Comparison of ENCODE assay signal across 29 mouse cellular contexts in the genomic region with DNA sequence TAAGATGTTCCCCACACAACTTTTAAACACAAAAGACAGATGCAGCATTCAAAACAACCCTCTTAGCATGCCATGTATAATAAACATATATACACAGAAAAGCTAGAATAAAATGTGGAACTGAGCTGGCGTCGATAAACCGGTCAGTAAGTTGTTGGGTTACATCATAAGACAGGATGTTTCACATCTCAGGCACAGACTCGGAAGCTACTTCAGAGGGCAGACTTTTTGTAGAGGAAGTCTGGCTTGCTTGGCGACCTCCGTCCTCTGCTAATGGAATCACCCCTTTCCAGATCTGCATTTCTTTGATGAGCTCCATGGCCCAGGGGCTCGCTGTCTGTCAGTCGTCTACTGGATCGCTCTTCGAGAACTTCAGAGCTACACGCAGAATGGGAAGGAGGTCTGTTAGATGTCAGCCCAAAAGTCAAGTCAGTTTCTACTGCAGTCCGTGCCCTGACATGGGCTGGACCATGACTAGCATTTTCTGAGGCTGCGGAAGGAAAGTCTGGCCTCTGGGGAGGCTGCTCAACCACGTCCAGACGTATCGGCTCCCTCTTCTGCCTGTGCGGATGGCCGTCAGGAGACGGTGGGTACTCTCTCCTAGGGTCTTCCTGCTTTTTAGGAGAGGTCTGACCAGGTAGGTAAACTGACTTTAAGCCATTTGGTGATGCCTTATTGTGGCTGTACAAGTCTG. TPM values are rescaled to one million over a fixed set of nuclear protein-coding genes. Genes with fewer than 3 reads are reported as not detected.
DNase-seq lines count a peak whose midpoint lies in the region; ATAC-seq and TF ChIP-seq lines count a peak whose summit lies in the region.
"Had no signal": no experiment of that assay in that cellular context is flagged by ENCODE, and none has a peak within 500 bp of the region (broad histone marks: within the 10 kb centered on the region; RNA-seq: fewer than 3 reads in every experiment).

No protein-coding gene starts in this region.

- peaks cover 23% of the 10 kb centered on the region for H3K36me3 ChIP-seq in liver, postnatal 0 days (replicated peaks; ENCODE audit: insufficient read depth, low read length)
- H3K36me3 ChIP-seq in liver, embryonic 11.5 days (ENCODE audit: control insufficient read depth, insufficient read depth, low read length): peaks cover 16% of the 10 kb centered on the region; the same call in 1 of the 2 replicates

- no peak for ATAC-seq in liver, postnatal 0 days
- ATAC-seq in liver, embryonic 11.5 days (replicated peaks; ENCODE audit: low FRiP score): no peak
- ATAC-seq in granulocyte monocyte progenitor cell, adult 5-6 weeks (replicated peaks; ENCODE audit: poor library complexity, severe bottlenecking): peak; percentile 92
- ATAC-seq: CD4-positive, CD25-positive, alpha-beta regulatory T cell, adult 4 months; forebrain, embryonic 16.5 days had no signal

- TF ChIP-seq CTCF in liver, postnatal 0 days (IDR thresholded peaks at IDR 0.05; ENCODE audit: low read depth): no peak
- TF ChIP-seq CTCF in bone marrow, adult 2 months (IDR thresholded peaks at IDR 0.05; ENCODE audit: control insufficient read depth, insufficient read depth, low read length): no peak

- peak overlapping the region; percentile 55 for H3K27ac ChIP-seq in liver, postnatal 0 days (ENCODE audit: low read depth)
- H3K27ac ChIP-seq in liver, embryonic 11.5 days (ENCODE audit: low read depth, low read length): no peak overlapping the region
- peak overlapping the region; percentile 42 for H3K27ac ChIP-seq in bone marrow, adult 2 months (ENCODE audit: control insufficient read depth, insufficient read depth, low read depth, low read length, poor library complexity)
- H3K27ac ChIP-seq: embryonic facial prominence, embryonic 15.5 days; forebrain, embryonic 12.5 days; heart, embryonic 13.5 days; hindbrain, embryonic 15.5 days had no signal

- TF ChIP-seq EP300 in liver, postnatal 0 days (IDR thresholded peaks at IDR 0.05; ENCODE audit: low read depth): no peak

- 78% methylated on average over 19 of the region's 19 CpGs for WGBS in liver, postnatal 0 days (ENCODE audit: insufficient replicate concordance)
- 84% methylated on average over 19 of the region's 19 CpGs for WGBS in liver, embryonic 11.5 days
- 58% methylated on average over 19 of the region's 19 CpGs for WGBS in bone marrow, adult 2 months

- peaks cover 4% of the 10 kb centered on the region; the same call in 1 of the 2 replicates for H3K4me1 ChIP-seq in liver, postnatal 0 days (ENCODE audit: insufficient read depth)
- no peaks in the 10 kb centered on the region for H3K4me1 ChIP-seq in liver, embryonic 11.5 days (replicated peaks; ENCODE audit: control insufficient read depth, insufficient read depth, low read length)
- H3K4me1 ChIP-seq in bone marrow, adult 2 months (ENCODE audit: control insufficient read depth, insufficient read depth, low read length): no peaks in the 10 kb centered on the region
- H3K4me1 ChIP-seq: embryonic facial prominence, embryonic 15.5 days; forebrain, embryonic 12.5 days; hindbrain, embryonic 15.5 days had no signal

- H3K9me3 ChIP-seq in liver, postnatal 0 days (ENCODE audit: low read length): no peaks in the 10 kb centered on the region
- no peaks in the 10 kb centered on the region for H3K9me3 ChIP-seq in liver, embryonic 11.5 days (ENCODE audit: control insufficient read depth, low read length)
- H3K9me3 ChIP-seq: embryonic facial prominence, embryonic 15.5 days; forebrain, embryonic 12.5 days; G1E; heart, embryonic 13.5 days; hindbrain, embryonic 15.5 days had no signal

- H3K4me2 ChIP-seq in liver, postnatal 0 days (ENCODE audit: low read depth, low read length): peak overlapping the region; percentile 35
- no peak overlapping the region for H3K4me2 ChIP-seq in liver, embryonic 11.5 days
- H3K4me2 ChIP-seq: embryonic facial prominence, embryonic 15.5 days; forebrain, embryonic 12.5 days; heart, embryonic 13.5 days; hindbrain, embryonic 15.5 days had no signal

- H3K27me3 ChIP-seq in liver, postnatal 0 days (ENCODE audit: insufficient read depth, low read length): no peaks in the 10 kb centered on the region
- H3K27me3 ChIP-seq in liver, embryonic 11.5 days (replicated peaks; ENCODE audit: control insufficient read depth, insufficient read depth, low read length): no peaks in the 10 kb centered on the region
- H3K27me3 ChIP-seq: embryonic facial prominence, embryonic 15.5 days; forebrain, embryonic 12.5 days; heart, embryonic 13.5 days; hindbrain, embryonic 15.5 days had no signal

- no peak overlapping the region for H3K4me3 ChIP-seq in liver, postnatal 0 days (ENCODE audit: low read depth, low read length)
- H3K4me3 ChIP-seq in liver, embryonic 11.5 days (ENCODE audit: low read depth, low read length): no peak overlapping the region
- H3K4me3 ChIP-seq in bone marrow, adult 2 months (replicated peaks; ENCODE audit: control insufficient read depth, low read depth, low read length): peak overlapping the region; percentile 0
- H3K4me3 ChIP-seq: embryonic facial prominence, embryonic 15.5 days; forebrain, embryonic 12.5 days; heart, embryonic 13.5 days; hindbrain, embryonic 15.5 days had no signal

- no peak overlapping the region for H3K9ac ChIP-seq in liver, postnatal 0 days (replicated peaks)
- H3K9ac ChIP-seq in liver, embryonic 11.5 days (ENCODE audit: low read depth, low read length): no peak overlapping the region
- H3K9ac ChIP-seq: embryonic facial prominence, embryonic 15.5 days; forebrain, embryonic 12.5 days; heart, embryonic 13.5 days; hindbrain, embryonic 15.5 days had no signal

- TF ChIP-seq POLR2A in bone marrow, adult 2 months (IDR thresholded peaks at IDR 0.05; ENCODE audit: borderline replicate concordance, control insufficient read depth, low read depth, low read length): no peak

- DNase-seq in liver, postnatal 0 days: no peak
- no peak for DNase-seq in liver, embryonic 11.5 days (ENCODE audit: low spot score)
- DNase-seq in kidney, adult 18-20 months: no peak
- no peak for DNase-seq in urinary bladder, postnatal 4 days (ENCODE audit: low spot score in 2 of 2)
- DNase-seq: adrenal gland, adult 8-10 months; adrenal gland, postnatal 36 days; B cell, adult 2 months; cerebellum, adult 11 months; cerebellum, adult 8-10 months; embryo, embryonic 11 days; gastrocnemius, postnatal 10 days; heart, postnatal 36 days had no signal

RNA-seq across cellular contexts. Expression of a gene that starts 26.6 kb away (rescaled TPM):
- 5.2 and 5.4 TPM in 2 replicates for polyA plus RNA-seq in liver, postnatal 0 days (2015; fragmentation: Nextera tagmentation; extraction: Ambion mirVana)
- 17.5 and 19.1 TPM in 2 replicates for polyA plus RNA-seq in liver, embryonic 11.5 days (2014; fragmentation: Nextera tagmentation; extraction: Ambion mirVana)
- polyA plus RNA-seq in bone marrow, adult 2 months (2011; ENCODE audit: insufficient read depth, insufficient read length, low replicate concordance, missing spikeins): 6.1 and 7.3 TPM in 2 replicates
- 6.6 and 9.7 TPM in 2 replicates for total RNA-seq in granulocyte monocyte progenitor cell, adult 5-6 weeks (2014; fragmentation: Nextera tagmentation)
- 7.3 and 8.3 TPM in 2 replicates for total RNA-seq in granulocyte monocyte progenitor cell, adult 5-6 weeks (2017)

RNA-seq across cellular contexts. Expression of a gene that starts 27.3 kb away (rescaled TPM):
- polyA plus RNA-seq in liver, postnatal 0 days (2015; fragmentation: Nextera tagmentation; extraction: Ambion mirVana): 11.5 and 12.5 TPM in 2 replicates
- polyA plus RNA-seq in liver, embryonic 11.5 days (2014; fragmentation: Nextera tagmentation; extraction: Ambion mirVana): 53.3 and 57.2 TPM in 2 replicates
- 10.9 and 14.4 TPM in 2 replicates for polyA plus RNA-seq in bone marrow, adult 2 months (2011; ENCODE audit: insufficient read depth, insufficient read length, low replicate concordance, missing spikeins)
- 35.6 and 43.9 TPM in 2 replicates for total RNA-seq in granulocyte monocyte progenitor cell, adult 5-6 weeks (2014; fragmentation: Nextera tagmentation)
- 48.8 and 58.8 TPM in 2 replicates for total RNA-seq in granulocyte monocyte progenitor cell, adult 5-6 weeks (2017)

RNA-seq across cellular contexts. Expression of a gene that starts 27.4 kb away (rescaled TPM):
- 10.8 and 13.0 TPM in 2 replicates for polyA plus RNA-seq in liver, postnatal 0 days (2015; fragmentation: Nextera tagmentation; extraction: Ambion mirVana)
- 31.0 and 36.8 TPM in 2 replicates for polyA plus RNA-seq in liver, embryonic 11.5 days (2014; fragmentation: Nextera tagmentation; extraction: Ambion mirVana)
- 7.2 and 11.1 TPM in 2 replicates for polyA plus RNA-seq in bone marrow, adult 2 months (2011; ENCODE audit: insufficient read depth, insufficient read length, low replicate concordance, missing spikeins)
- 16.5 and 19.2 TPM in 2 replicates for total RNA-seq in granulocyte monocyte progenitor cell, adult 5-6 weeks (2014; fragmentation: Nextera tagmentation)
- total RNA-seq in granulocyte monocyte progenitor cell, adult 5-6 weeks (2017): 12.9 and 22.2 TPM in 2 replicates

RNA-seq across cellular contexts. Expression of a gene that starts 27.5 kb away (rescaled TPM):
- not detected in 2 replicates for polyA plus RNA-seq in liver, postnatal 0 days (2015; fragmentation: Nextera tagmentation; extraction: Ambion mirVana)
- polyA plus RNA-seq in liver, embryonic 11.5 days (2014; fragmentation: Nextera tagmentation; extraction: Ambion mirVana): not detected in 2 replicates
- not detected in 2 replicates for polyA plus RNA-seq in bone marrow, adult 2 months (2011; ENCODE audit: insufficient read depth, insufficient read length, low replicate concordance, missing spikeins)
- not detected in 2 replicates for total RNA-seq in granulocyte monocyte progenitor cell, adult 5-6 weeks (2014; fragmentation: Nextera tagmentation)
- not detected in 2 replicates for total RNA-seq in granulocyte monocyte progenitor cell, adult 5-6 weeks (2017)
- total RNA-seq: adrenal gland, adult 8-10 months; adrenal gland, postnatal 36 days; common myeloid progenitor, adult 5-6 weeks; G1E; gastrocnemius, postnatal 10 days; gastrocnemius, postnatal 4 days; heart, adult 8-10 months; heart, postnatal 36 days had no signal
- polyA plus RNA-seq: brain, embryonic 14.5 days; CD4-positive, CD25-positive, alpha-beta regulatory T cell, adult 4 months; embryonic facial prominence, embryonic 11.5 days; embryonic facial prominence, embryonic 15.5 days; forebrain, embryonic 12.5 days; forebrain, embryonic 16.5 days; frontal cortex, adult 2 months; heart, embryonic 13.5 days; heart, postnatal 0 days; hindbrain, embryonic 11.5 days; hindbrain, embryonic 15.5 days had no signal

RNA-seq across cellular contexts. Expression of a gene that starts 41.5 kb away (rescaled TPM):
- 5.6 and 5.8 TPM in 2 replicates for polyA plus RNA-seq in liver, postnatal 0 days (2015; fragmentation: Nextera tagmentation; extraction: Ambion mirVana)
- 12.6 and 14.0 TPM in 2 replicates for polyA plus RNA-seq in liver, embryonic 11.5 days (2014; fragmentation: Nextera tagmentation; extraction: Ambion mirVana)
- polyA plus RNA-seq in bone marrow, adult 2 months (2011; ENCODE audit: insufficient read depth, insufficient read length, low replicate concordance, missing spikeins): 3.5 and 7.1 TPM in 2 replicates
- 6.5 and 8.7 TPM in 2 replicates for total RNA-seq in granulocyte monocyte progenitor cell, adult 5-6 weeks (2014; fragmentation: Nextera tagmentation)
- 8.0 and 9.3 TPM in 2 replicates for total RNA-seq in granulocyte monocyte progenitor cell, adult 5-6 weeks (2017)
